Mouse (Mus musculus) megakaryocyte, embryonic 14.5 days (primary cell): ENCODE results near the gene Plcg1.

Experiments
- FLI1 ChIP-seq: IDR thresholded peaks from 2 replicates; pipeline ENCODE4 v1.6.1; 2012; ENCODE audit warnings: low read length, inconsistent platforms, mixed read lengths
- GATA1 ChIP-seq: IDR thresholded peaks from 3 replicates; pipeline ENCODE4 v1.6.1; 2012; ENCODE audit warnings: mixed read lengths, low read length, inconsistent platforms, borderline replicate concordance

DNA sequence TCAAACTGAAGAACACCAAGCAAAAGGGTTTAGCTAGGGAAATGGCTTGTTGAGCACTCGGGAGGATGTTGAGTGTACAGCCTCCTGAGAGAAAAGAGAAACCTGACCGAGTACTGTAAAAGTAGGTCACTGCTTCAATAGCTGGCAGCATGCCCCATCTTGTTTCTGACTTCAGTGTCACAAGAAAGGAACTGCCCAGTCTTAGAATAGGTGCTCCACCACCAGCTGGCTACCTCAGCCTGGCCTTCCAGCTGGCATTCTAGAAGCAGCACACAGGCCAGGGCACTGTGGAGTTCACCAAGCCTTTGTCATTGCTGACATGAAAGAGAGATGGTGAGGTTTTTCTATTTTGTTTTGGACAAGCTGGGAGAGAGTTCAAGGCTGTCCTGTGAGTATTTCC is 65.9 kb downstream of the Plcg1 start:
- TF ChIP-seq GATA1 (no peak), FLI1 (no peak)
